Mouse (Mus musculus) lung, postnatal 0 days (tissue): ENCODE measurements around the gene Baiap2.

Experiments
- CTCF ChIP-seq: IDR thresholded peaks from 2 replicates; pipeline ENCODE4 v1.5.1; 2016; ENCODE audit warnings: antibody characterized with exemption, mild to moderate bottlenecking
- EP300 ChIP-seq: IDR thresholded peaks from 2 replicates; pipeline ENCODE4 v1.6.1; 2016; ENCODE audit warnings: antibody characterized with exemption, mild to moderate bottlenecking, control low read depth

GRCm38 (mm10) chr11:119931809-119932208 is 10.8 kb upstream of the Baiap2 start:
- TF ChIP-seq CTCF (no peak), EP300 (no peak)
